Mouse (Mus musculus): ENCODE measurements at regions not wholly inside any gene's neighbourhood (a gene's known extent, or its start where the extent isn't known, plus 50 kb on each side); places are given as distances from the start of the nearest gene placed in this dataset.

DNA sequence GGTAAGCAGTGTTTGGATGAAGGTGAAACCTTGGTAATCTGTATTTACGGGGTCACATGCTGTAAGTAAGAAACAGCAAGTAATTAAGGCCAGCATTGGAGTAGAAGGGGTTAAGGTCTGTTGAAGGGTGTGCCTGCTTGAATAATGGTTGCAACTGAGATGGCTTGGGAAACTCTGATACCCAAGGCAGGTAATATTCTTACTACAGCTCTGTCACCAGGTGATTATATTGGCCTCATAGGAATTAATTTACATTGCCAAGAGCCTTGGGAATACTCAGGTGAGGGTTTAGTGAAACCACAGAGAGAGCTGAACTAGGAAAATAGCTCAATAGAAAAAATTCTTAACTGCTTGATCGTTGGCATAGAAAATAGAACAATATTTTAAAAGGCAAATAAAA lies 73.8 kb upstream of the Lcorl start:
- DNase-seq (ENCODE audit: low spot score) (no peak), ATAC-seq (ENCODE audit: insufficient read depth, low FRiP score, low TSS enrichment) (no peak)
- 91% methylated on average over 2 of the region's 2 CpGs for WGBS

DNA sequence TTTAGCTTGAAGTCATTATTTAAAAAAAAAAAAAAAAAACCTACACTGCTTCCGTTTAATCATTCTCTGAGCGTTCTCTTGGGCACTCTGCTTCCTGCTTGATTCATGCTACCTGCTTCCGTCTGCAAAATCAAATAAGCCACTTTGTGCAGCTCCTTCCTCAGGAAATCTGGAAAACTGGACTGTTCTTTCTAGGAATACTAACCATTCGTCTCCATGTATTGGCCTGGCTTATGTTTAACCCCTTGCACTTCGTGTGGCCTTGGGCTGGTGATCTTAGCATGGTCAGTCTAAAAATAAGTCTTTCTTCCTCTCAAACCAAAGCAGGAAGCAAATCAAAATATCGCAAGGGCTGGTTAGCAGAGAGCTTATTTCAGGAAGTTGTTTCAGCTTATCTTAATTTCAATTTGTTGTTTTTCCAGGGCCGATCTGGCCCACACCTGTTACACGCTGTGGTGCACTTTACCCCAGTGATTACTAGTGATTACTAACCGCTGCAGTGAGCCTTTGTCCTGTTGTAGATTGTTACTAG lies 68.5 kb upstream of the Lcorl start:
- Histone ChIP-seq H3K36me3 (ENCODE audit: control insufficient read depth, insufficient read depth, low read length) (no peaks in the 10 kb centered on the region), H3K9ac (ENCODE audit: low read length) (no peak overlapping the region), H3K27me3 (ENCODE audit: control insufficient read depth, insufficient read depth, low read length) (no peaks in the 10 kb centered on the region), H3K4me3 (ENCODE audit: low read depth, low read length) (no peak overlapping the region), H3K27ac (ENCODE audit: low read depth, low read length) (no peak overlapping the region), H3K9me3 (ENCODE audit: control insufficient read depth, low read length) (no peaks in the 10 kb centered on the region), H3K4me2 (ENCODE audit: low read depth) (no peak overlapping the region), H3K4me1 (ENCODE audit: control insufficient read depth, insufficient read depth, low read length) (no peaks in the 10 kb centered on the region)
- WGBS = 72% methylated on average over 9 of the region's 9 CpGs
- DNase-seq (ENCODE audit: low spot score) (no peak), ATAC-seq (ENCODE audit: insufficient read depth, low FRiP score, low TSS enrichment) (no peak)

More for the DNA sequence above, 73.8 kb upstream of the Lcorl start:
- Histone ChIP-seq H3K27ac (ENCODE audit: low read depth, low read length) (no peak overlapping the region), H3K4me1 (ENCODE audit: control insufficient read depth, insufficient read depth, low read length) (no peaks in the 10 kb centered on the region), H3K36me3 (ENCODE audit: control insufficient read depth, insufficient read depth, low read length) (no peaks in the 10 kb centered on the region), H3K9me3 (ENCODE audit: control insufficient read depth, low read length) (no peaks in the 10 kb centered on the region), H3K4me3 (ENCODE audit: low read depth, low read length) (no peak overlapping the region), H3K27me3 (ENCODE audit: control insufficient read depth, insufficient read depth, low read length) (no peaks in the 10 kb centered on the region), H3K9ac (ENCODE audit: low read length) (no peak overlapping the region), H3K4me2 (ENCODE audit: low read depth) (no peak overlapping the region)

DNA sequence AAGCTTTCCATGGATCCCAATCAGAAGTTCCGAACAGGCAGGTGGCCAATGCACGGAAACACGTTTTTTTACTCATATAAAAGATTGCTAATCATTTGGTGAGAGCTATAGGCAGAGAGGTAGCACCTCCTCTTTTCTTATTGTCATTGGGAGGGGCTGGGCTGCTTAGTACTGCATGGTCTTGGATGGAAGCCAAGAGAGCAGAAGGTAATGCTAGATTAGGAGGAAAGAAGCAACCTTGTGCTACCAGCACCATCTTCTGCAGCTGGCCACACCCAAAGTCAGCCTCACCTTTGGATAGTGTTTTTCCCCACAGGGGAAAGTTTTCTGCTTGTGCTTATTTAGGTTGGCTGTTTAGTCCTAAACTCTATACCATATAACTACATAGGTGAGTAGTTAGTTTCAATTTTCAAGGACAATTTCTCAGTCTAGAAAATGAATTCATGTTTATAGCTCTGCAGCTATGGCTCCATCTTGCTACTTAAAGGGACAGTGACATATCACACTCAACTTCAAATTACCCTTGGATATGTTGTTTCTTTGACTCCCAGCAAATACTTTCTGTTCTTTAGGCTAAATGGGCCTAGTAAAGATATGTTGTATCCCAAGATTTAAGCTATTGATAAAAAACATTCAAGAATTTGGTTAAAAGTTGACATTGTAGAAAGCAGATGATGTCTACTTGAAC lies 66.6 kb upstream of the Lcorl start:
- 88% methylated on average over 3 of the region's 3 CpGs for WGBS
- ATAC-seq (ENCODE audit: insufficient read depth, low FRiP score, low TSS enrichment) = no peak
- Histone ChIP-seq H3K9me3 (ENCODE audit: control insufficient read depth, low read length) (no peaks in the 10 kb centered on the region), H3K27me3 (ENCODE audit: control insufficient read depth, insufficient read depth, low read length) (no peaks in the 10 kb centered on the region), H3K4me2 (ENCODE audit: low read depth) (no peak overlapping the region), H3K36me3 (ENCODE audit: control insufficient read depth, insufficient read depth, low read length) (no peaks in the 10 kb centered on the region), H3K9ac (ENCODE audit: low read length) (no peak overlapping the region), H3K4me3 (ENCODE audit: low read depth, low read length) (no peak overlapping the region), H3K27ac (ENCODE audit: low read depth, low read length) (no peak overlapping the region), H3K4me1 (ENCODE audit: control insufficient read depth, insufficient read depth, low read length) (no peaks in the 10 kb centered on the region)
- no peak for DNase-seq (ENCODE audit: low spot score)
